Mouse (Mus musculus) spleen, adult 2 months (tissue): ENCODE measurements around the gene Map3k12.

Experiments used
- CTCF ChIP-seq: fragments of 200-500 bp; IDR thresholded peaks from 2 replicates; pipeline ENCODE4 v1.5.1; 2011; ENCODE audit warnings: mild to moderate bottlenecking, inconsistent platforms; ENCODE audit not compliant: insufficient read depth, insufficient read length, insufficient replicate concordance; ENCODE audit errors: extremely low read depth
- POLR2A ChIP-seq: fragments of 200-500 bp; IDR thresholded peaks from 2 replicates; pipeline ENCODE4 v1.6.1; 2011; ENCODE audit warnings: low read depth, low read length, inconsistent platforms

- TF ChIP-seq CTCF (no peak), POLR2A (no peak)
These were observed 10.4 kb downstream of the Map3k12 start for GRCm38 (mm10) chr15:102506464-102506830.
